Mouse (Mus musculus) testis, adult 2 months (tissue): Measurements from ENCODE around the gene Tmem205.

ENCODE experiments used
- CTCF ChIP-seq: fragments of 200-500 bp; IDR thresholded peaks from 2 replicates; pipeline ENCODE4 v1.5.1; 2012; ENCODE audit warnings: low read depth, mild to moderate bottlenecking, inconsistent platforms, low read length, moderate library complexity; ENCODE audit not compliant: control insufficient read depth, insufficient read depth, insufficient replicate concordance
- POLR2A ChIP-seq: fragments of 200-500 bp; IDR thresholded peaks from 2 replicates; pipeline ENCODE4 v1.6.1; 2012; ENCODE audit warnings: low read depth, mild to moderate bottlenecking, inconsistent platforms, low read length, moderate library complexity; ENCODE audit not compliant: control insufficient read depth

DNA sequence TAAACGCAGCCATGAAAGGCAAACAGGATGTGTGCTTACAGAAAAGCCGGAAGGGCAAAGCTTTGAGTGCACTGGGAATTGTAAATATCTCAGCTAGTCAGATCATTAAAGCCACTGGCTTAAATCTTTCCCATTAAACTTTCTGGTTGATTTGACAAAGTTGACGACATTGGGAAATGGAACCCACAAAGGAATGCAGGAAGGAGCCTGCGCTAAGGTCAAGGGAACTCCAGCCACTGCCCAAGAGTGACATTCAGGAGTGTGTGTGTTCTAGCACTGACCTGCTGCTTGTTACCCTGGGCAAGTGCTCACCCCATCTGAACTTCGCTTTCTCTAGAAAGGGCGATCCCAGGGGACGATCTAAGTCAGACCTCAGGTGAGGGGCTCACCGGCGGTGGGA lies 32.8 kb upstream of the Tmem205 start:
- TF ChIP-seq POLR2A (no peak), CTCF (no peak)
